Mouse (Mus musculus) forebrain, postnatal 0 days (tissue): ENCODE measurements around the gene Arntl2. TPM values are rescaled to one million over a fixed set of nuclear protein-coding genes. Genes with fewer than 3 reads are reported as not detected.

Experiments
- ATAC-seq: fragments of 200-750 bp; cut with Nextera tagmentation; 2 replicates; pipeline ENCODE4 v1.8.0; 2017; ENCODE audit warnings: mild to moderate bottlenecking, moderate library complexity
- DNase-seq: peaks from one replicate; pipeline ENCODE4 v3.0.0-alpha.2; 2015
- H3K27ac ChIP-seq: fragments of 300-500 bp; sonication (generic); 2 replicates; pipeline ENCODE4 v1.5.1; 2014; ENCODE audit warnings: low read depth, mild to moderate bottlenecking, antibody characterized with exemption, low read length, moderate library complexity, mixed read lengths
- H3K27me3 ChIP-seq: fragments of 300-500 bp; sonication (generic); 2 replicates; pipeline ENCODE4 v1.6.1; 2014; ENCODE audit warnings: mild to moderate bottlenecking, low read length, mixed read lengths; ENCODE audit not compliant: insufficient read depth
- H3K36me3 ChIP-seq: fragments of 300-500 bp; sonication (generic); 2 replicates; pipeline ENCODE4 v1.6.1; 2014; ENCODE audit warnings: mild to moderate bottlenecking, moderate library complexity; ENCODE audit not compliant: insufficient read depth
- H3K4me1 ChIP-seq: fragments of 300-500 bp; sonication (generic); 2 replicates; pipeline ENCODE4 v1.6.1; 2014; ENCODE audit warnings: antibody characterized with exemption; ENCODE audit not compliant: insufficient read depth
- H3K4me2 ChIP-seq: fragments of 300-500 bp; sonication (generic); 2 replicates; pipeline ENCODE4 v1.6.1; 2014; ENCODE audit warnings: low read depth, mild to moderate bottlenecking, moderate library complexity
- H3K4me3 ChIP-seq: fragments of 300-500 bp; sonication (generic); 2 replicates; pipeline ENCODE4 v1.5.1; 2014; ENCODE audit warnings: low read depth, low read length, mixed read lengths
- H3K9ac ChIP-seq: fragments of 300-500 bp; sonication (generic); 2 replicates; pipeline ENCODE4 v1.6.1; 2014; ENCODE audit warnings: mild to moderate bottlenecking
- H3K9me3 ChIP-seq: fragments of 300-500 bp; sonication (generic); 2 replicates; pipeline ENCODE4 v1.6.1; 2016; ENCODE audit warnings: low read length
- CTCF ChIP-seq: sonication (generic); IDR thresholded peaks from 2 replicates; pipeline ENCODE4 v1.5.1; 2016; ENCODE audit warnings: antibody characterized with exemption, control low read depth, low read depth
- WGBS: fragments of 180-500 bp; shearing (Covaris S2); extraction: QIAGEN DNeasy Blood & Tissue Kit; methylation state at CpG from one replicate; pipeline ENCODE4 v1.1.7; 2014; 5-methylcytosine and 5-hydroxymethylcytosine counted together
- polyA plus RNA-seq: library from polyadenylated mRNA; unstranded; fragments of >200 nt; fragmentation: Nextera tagmentation; extraction: Ambion mirVana; gene quantifications from 2 replicates; pipeline ENCODE4 v1.2.1, GENCODE M21; 2015
- total RNA-seq: library from RNA; depleted of rRNA; stranded (reverse); fragments of >200 nt; gene quantifications from 2 replicates; pipeline ENCODE4 v1.2.3, GENCODE M21; 2014

The Arntl2 gene
- total and polyA plus RNA-seq, 2 experiments from 2014 or later: 2.7 to 4.5 TPM

- Histone ChIP-seq H3K36me3 (no peaks in the 10 kb centered on the region), H3K4me3 (no peak overlapping the region), H3K27ac (no peak overlapping the region), H3K4me1 (no peaks in the 10 kb centered on the region), H3K9me3 (no peaks in the 10 kb centered on the region), H3K27me3 (no peaks in the 10 kb centered on the region), H3K9ac (no peak overlapping the region), H3K4me2 (no peak overlapping the region)
- WGBS: 73% methylated on average over 15 of the region's 15 CpGs
- peak; percentile 34; the same call in 1 of the 2 replicates for ATAC-seq
- no peak for TF ChIP-seq CTCF
- no peak for DNase-seq
Observed at GRCm38 (mm10) chr6:146845961-146846750, 50.3 kb downstream of the Arntl2 start.

- Histone ChIP-seq H3K27ac (no peak overlapping the region), H3K4me1 (no peaks in the 10 kb centered on the region), H3K9me3 (no peaks in the 10 kb centered on the region), H3K27me3 (no peaks in the 10 kb centered on the region), H3K4me3 (no peak overlapping the region), H3K36me3 (no peaks in the 10 kb centered on the region), H3K4me2 (no peak overlapping the region), H3K9ac (no peak overlapping the region)
- ATAC-seq (no peak), DNase-seq (no peak)
- 74% methylated on average over 3 of the region's 3 CpGs for WGBS
- no peak for TF ChIP-seq CTCF
Observed at GRCm38 (mm10) chr6:146847402-146847801, 51.5 kb downstream of the Arntl2 start.

GRCm38 (mm10) chr6:146848281-146848680 is 52.4 kb downstream of the Arntl2 start:
- H3K9me3 ChIP-seq: no peaks in the 10 kb centered on the region
- H3K27ac ChIP-seq: no peak overlapping the region
- 90% methylated on average over 3 of the region's 3 CpGs for WGBS
- ATAC-seq (no peak), DNase-seq (no peak)
- H3K36me3 ChIP-seq: no peaks in the 10 kb centered on the region
- H3K9ac ChIP-seq: no peak overlapping the region
- no peak for TF ChIP-seq CTCF
- no peaks in the 10 kb centered on the region for H3K27me3 ChIP-seq
- H3K4me2 ChIP-seq: no peak overlapping the region
- H3K4me1 ChIP-seq: no peaks in the 10 kb centered on the region
- no peak overlapping the region for H3K4me3 ChIP-seq

- TF ChIP-seq CTCF: no peak
- DNase-seq: no peak
- WGBS: 73% methylated on average over 4 of the region's 4 CpGs
Observed at GRCm38 (mm10) chr6:146850050-146850449, 54.2 kb downstream of the Arntl2 start, which contains the start of gene Smco2. TSS of gene Smco2 (plus strand) at chr6:146850104.

GRCm38 (mm10) chr6:146851916-146852315 is 56.1 kb downstream of the Arntl2 start:
- no peak for ATAC-seq
- H3K27me3 ChIP-seq: no peaks in the 10 kb centered on the region
- no peak overlapping the region for H3K27ac ChIP-seq
- no peaks in the 10 kb centered on the region for H3K36me3 ChIP-seq
- no peak for DNase-seq
- no peaks in the 10 kb centered on the region for H3K9me3 ChIP-seq
- no peak overlapping the region for H3K9ac ChIP-seq
- no peak for TF ChIP-seq CTCF
- H3K4me1 ChIP-seq: no peaks in the 10 kb centered on the region
- 84% methylated on average over 3 of the region's 3 CpGs for WGBS
- H3K4me2 ChIP-seq: no peak overlapping the region
- H3K4me3 ChIP-seq: no peak overlapping the region

More at GRCm38 (mm10) chr6:146850050-146850449, 54.2 kb downstream of the Arntl2 start, which contains the start of gene Smco2:
- no peaks in the 10 kb centered on the region for H3K9me3 ChIP-seq
- H3K4me2 ChIP-seq: no peak within 1 kb of the TSS
- H3K36me3 ChIP-seq: no peaks in the 10 kb centered on the region
- H3K4me1 ChIP-seq: no peaks in the 10 kb centered on the region
- H3K27me3 ChIP-seq: no peaks in the 10 kb centered on the region
- H3K9ac ChIP-seq: no peak within 1 kb of the TSS
- H3K4me3 ChIP-seq: no peak within 1 kb of the TSS
- no peak for ATAC-seq
- no peak within 1 kb of the TSS for H3K27ac ChIP-seq

- peak; percentile 29; the same call in 1 of the 2 replicates for ATAC-seq
- no peak overlapping the region for H3K4me2 ChIP-seq
- peak; percentile 54 for DNase-seq
- no peaks in the 10 kb centered on the region for H3K27me3 ChIP-seq
- H3K9ac ChIP-seq: no peak overlapping the region
- no peak overlapping the region for H3K27ac ChIP-seq
- no peaks in the 10 kb centered on the region for H3K4me1 ChIP-seq
- no peaks in the 10 kb centered on the region for H3K9me3 ChIP-seq
- WGBS: 69% methylated on average over 4 of the region's 4 CpGs
- no peak for TF ChIP-seq CTCF
- H3K4me3 ChIP-seq: no peak overlapping the region
- no peaks in the 10 kb centered on the region for H3K36me3 ChIP-seq
Observed at GRCm38 (mm10) chr6:146852739-146853138, 56.9 kb downstream of the Arntl2 start.

- no peak for DNase-seq
- no peak for TF ChIP-seq CTCF
- Histone ChIP-seq H3K9me3 (no peaks in the 10 kb centered on the region), H3K4me3 (no peak overlapping the region), H3K36me3 (no peaks in the 10 kb centered on the region), H3K4me1 (no peaks in the 10 kb centered on the region), H3K9ac (no peak overlapping the region), H3K27me3 (no peaks in the 10 kb centered on the region), H3K4me2 (no peak overlapping the region), H3K27ac (no peak overlapping the region)
- 95% methylated on average over 9 of the region's 9 CpGs for WGBS
- ATAC-seq: no peak
Observed at GRCm38 (mm10) chr6:146855185-146855584, 59.3 kb downstream of the Arntl2 start.
